Mouse (Mus musculus) erythroblast, adult 5-6 weeks (primary cell): Measurements from ENCODE around the gene Dock11. TPM values are rescaled to one million over a fixed set of nuclear protein-coding genes. Genes with fewer than 3 reads are reported as not detected.

Experiments
- ATAC-seq: replicated peaks from 2 replicates; pipeline ENCODE4 v1.8.0; 2016; ENCODE audit warnings: moderate number of reproducible peaks, mild to moderate bottlenecking, moderate TSS enrichment, inconsistent platforms; ENCODE audit not compliant: poor library complexity, low FRiP score, severe bottlenecking
- total RNA-seq, 2 experiments: library from RNA; stranded (forward) in 1 of 2; stranded (reverse) in 1 of 2; fragments of 150-400 nt in 1 of 2; fragments of 200-764, 138-1000 nt in 1 of 2; gene quantifications; 2 replicates each; pipeline versions ENCODE4 v1.2.3 to v1.2.4; 2015 to 2017; ENCODE audit warnings: low replicate concordance in 2 of 2

Gene Dock11
- total RNA-seq (2015; ENCODE audit: low replicate concordance) (38.0 and 41.0 TPM in 2 replicates), total RNA-seq (2017; ENCODE audit: low replicate concordance) (24.5 and 28.1 TPM in 2 replicates)

DNA sequence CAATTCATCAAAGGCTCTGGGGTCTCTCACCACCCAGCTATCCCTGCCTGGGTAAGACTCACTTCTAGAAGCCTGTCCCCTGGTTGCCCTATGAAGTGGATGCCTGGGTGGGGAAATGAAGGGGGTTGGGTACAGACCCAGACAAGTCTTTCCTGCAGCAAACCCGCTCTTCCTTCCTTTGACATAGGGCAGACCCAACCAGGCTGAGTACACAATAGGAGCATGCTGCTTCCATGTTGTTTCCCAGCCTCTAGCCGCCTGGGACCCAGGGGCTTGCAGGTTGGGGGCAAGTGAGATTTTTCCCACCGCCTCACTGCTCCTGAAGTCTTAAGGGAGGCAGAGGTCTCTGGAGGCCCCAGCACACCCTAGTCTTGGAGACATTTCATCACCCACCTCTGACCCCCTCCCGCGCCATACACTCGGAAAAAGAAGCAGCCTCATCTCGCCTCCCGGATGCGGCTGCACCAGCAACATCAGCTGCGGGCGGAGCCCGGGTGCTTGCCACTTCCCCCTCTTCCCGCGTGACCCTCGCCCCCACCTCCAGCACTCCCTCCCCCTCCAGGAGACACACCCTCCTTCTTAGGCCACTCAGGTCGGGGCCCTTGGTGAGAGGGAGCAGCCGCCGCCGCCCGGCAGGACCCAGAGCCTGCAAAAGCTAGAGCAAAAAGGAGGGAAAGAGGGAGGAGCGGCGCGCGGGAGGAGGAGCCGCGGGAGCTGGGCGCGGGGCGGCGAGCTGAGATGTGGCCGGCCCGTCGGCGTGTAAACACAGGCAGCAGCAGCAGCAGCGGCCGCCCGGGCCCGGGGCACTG is at the start of gene Dock11:
TSS of gene Dock11 (plus strand) at position 746 of the 809 bp plus-strand sequence.
- ATAC-seq, result no peak

DNA sequence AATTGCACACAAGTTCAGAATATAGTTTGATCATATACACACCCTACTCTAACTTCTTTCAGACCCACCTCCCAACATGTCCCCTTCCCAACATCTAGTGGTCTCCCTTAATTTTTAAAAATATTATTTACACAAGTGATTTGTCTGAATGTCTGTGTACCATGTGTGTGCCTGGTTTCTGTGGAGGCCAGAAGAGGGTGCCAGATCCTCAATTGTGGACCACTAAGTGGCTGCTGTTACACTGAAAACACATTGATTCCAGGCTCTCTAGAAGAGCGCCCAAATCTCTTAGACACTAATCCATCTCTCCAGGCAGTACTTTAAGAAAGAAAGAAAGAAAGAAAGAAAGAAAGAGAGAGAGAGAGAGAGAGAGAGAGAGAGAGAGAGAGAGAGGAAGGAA is 8.9 kb upstream of the Dock11 start:
- ATAC-seq, result no peak

DNA sequence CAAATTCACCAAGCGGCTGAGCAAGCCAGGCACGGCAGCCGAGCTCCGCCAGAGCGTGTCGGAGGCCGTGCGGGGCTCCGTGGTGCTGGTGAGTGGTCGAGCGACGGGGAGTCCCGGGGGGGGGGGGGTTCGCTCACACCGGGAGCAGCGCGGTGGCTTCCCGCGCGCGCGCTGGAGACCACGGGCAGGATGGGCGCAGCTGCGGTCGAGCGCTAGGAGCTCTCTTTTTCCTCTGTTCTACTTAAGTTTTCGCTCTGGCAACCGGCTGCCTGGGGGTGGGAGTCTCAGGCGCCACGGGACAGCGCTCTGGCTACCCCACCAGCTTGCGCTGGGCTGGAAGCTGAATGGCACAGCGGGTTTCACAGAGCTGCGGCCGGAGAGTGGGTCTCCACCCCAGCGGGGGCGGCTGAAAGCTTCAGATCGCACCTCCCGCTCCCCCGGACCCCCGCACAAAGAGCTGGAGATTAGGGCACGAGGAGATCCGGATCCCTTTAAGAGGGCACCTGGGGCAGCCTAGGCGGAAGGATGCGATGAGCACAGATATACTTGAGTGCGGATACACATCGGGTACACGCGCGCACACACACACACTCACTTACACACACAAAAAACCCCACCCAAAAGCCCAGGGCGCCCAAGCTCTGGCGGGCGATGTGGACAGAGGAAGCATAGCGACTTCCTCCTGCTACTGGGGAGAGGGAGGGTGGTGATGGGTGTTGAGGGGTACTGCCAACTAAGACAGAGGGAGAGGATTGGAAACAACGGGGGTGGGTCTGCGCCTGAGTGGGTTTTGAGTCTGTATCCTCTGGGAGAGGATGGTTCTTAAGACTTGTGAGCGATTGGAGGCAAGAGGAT is 540 bp downstream of the Dock11 start:
- ATAC-seq, result no peak

DNA sequence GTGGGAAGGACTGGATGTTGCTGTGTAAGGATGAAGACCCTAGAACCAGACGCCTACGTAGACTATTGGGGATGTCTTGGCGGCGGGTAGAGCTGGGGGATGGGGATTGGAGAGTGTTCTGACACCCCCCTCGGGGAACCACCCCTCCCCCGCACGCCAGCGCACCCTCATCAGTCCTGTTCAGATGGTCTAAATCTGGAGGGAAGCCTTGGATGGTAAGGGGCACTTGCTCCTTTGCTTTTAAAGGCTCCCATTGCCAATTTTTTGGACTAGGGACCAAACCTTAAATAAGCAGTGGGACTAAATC is 1.1 kb downstream of the Dock11 start:
- no peak for ATAC-seq

DNA sequence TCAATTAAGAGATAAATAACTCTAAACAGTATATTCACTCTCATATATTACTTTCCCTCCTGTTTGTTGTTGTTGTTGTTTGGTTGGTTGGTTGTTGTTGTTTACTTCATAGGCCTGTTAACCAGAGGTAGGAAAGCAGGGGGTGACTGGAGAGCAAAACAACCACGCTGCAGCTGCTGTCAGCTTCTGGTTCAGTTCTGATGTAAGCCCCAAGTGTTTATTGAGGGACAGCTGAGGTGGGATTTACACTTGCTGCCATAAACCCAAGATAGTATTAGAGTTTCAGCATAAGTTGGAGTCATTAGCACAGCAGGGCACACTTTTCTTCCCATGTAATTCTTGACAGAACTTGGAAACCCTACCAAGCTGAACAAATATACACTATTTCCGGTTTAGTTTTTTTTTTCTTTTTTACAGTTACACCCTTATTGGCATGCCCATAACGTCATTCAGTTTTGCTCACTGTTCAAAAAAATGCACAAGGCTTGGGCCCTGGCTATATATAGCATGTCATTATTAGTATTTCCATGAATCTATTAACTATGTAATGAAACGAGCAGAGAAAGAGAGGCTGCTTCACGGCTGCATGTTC is 3.0 kb downstream of the Dock11 start:
- no peak for ATAC-seq

DNA sequence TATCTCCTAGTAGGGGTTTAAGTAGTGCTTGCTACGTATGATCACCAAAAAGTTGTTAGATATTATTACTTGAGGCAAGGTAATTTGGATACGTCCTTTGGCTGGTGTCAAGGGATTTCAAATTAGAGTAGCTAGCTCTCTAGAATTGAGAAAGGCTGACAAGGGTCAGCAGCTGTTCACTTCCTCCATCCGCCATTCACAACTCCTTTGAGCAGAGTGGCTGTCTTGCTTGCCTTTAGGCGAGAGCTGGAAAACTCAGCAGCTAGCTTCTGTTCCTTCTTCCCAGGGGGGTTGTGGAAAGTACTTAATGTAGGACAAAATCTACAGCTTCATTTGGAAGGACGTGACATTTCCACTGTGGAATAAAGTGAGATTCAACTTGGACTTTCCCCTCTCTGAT is 3.7 kb downstream of the Dock11 start:
- no peak for ATAC-seq

DNA sequence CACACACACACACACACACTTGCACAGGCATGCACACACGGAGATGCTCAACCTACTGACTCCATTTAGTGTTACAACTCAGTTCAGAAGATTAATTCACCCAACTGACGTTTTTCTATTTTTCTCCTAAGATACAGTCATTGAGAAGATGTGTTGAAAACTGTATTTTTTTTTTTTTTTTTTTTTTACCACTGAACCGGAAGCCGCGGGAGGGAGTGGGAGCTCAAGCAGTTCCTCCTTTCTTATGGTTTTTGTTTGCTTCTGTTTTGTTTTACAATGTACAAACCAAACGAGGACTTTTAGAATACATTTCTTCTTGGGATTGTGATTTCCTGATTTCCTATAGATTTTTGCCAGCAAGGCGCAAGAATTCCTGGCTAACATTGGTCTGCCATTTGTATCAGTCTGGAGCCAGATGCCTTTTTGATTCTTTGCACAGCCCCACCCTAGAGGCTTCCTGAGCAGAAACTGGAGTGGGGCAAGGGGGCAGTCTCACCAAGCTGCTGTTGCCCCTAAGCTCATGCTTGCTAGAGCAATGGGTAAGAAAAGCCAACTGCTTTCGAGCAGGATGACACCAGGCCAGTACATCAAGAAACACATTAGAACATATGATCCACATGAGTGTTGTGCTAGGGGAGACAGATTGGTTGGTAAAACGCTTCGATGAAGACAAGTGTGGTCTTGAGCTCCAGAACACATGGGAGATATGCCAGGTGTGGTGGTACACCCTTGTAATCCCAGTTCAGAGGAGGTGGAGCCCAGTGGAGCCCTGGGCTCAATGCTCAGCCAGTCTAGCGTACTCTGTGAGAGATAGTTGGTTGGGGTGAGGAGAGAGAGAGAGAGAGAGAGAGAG is 9.2 kb downstream of the Dock11 start:
- no peak for ATAC-seq

DNA sequence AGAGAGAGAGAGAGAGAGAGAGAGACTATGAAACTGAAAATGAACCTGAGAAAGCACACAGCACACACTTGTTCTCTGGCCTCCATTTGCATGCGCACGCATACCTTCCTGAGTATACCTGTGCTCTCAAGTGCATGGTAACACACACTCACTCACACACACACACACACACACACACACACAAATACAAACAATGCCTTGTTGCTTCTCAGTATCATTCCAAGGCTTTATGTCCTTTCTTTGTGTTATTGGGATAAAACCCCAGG is 9.8 kb downstream of the Dock11 start:
- no peak for ATAC-seq

DNA sequence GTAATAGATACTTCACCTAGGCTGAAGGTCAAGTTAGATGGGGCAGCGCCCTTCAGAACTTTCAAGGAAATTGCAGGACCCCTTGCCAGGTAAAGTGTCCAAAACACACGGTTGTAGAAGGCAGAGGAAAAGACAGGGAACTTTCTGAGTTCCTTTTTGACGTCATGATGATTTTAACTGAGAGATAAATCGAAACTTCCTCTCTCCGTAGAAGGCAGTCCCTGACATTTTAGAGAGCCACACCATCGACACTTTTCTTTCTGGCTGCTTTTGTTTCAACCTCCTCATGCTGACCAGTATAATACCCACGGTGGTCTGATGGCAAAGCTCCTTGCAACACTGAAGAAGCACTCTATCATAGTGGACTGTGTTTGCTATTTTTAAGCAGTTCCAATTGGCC is 15.7 kb downstream of the Dock11 start:
- no peak for ATAC-seq

DNA sequence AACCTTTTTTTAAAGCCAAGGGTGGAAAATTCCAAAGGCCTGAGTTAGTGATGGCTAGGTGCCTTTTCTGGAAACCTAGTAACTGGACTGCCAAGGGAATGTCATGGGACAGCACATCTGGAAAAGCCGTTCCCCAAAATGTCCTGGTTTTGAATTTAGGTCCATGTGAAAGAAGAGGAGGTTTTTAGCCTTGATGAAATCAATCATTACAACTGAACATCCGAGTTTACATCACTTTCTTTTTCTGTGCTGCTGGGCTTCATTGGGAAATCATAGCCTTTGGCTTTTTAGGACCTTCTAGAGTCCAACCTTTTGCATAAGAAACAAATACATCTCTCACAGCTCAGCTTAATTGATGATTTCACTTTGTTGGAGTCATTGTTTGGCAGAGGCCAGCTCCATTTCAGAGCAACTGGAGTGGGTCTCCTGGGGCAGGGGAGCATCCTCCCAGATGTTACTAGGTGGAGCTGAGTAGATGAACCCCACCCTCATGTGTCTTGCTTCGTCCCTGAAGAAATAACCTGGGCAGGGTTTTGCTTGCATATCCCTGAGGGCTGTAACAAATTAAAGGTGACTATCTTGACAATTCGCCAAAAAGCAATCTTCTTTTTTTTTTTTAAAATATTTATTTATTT is 18.2 kb downstream of the Dock11 start:
- ATAC-seq, result no peak

DNA sequence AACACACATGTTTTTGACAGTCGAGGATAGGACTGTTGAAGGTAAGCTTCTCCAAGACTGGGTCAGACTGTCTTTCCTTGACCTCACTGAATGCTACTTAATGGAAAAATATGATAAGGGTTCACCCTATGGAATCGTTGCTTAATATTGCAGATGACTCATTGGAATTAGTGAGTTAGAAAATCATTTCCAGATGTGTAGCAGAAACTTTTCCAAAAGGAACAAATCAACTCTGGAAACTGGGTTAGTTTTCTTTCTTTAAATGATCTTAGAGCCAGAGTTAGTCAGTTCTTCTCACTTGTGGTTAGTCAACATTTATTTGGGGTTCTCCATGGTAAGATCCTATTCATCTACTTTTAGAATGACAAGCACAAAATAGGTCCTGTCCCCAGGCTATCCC is 30.9 kb downstream of the Dock11 start:
- no peak for ATAC-seq

DNA sequence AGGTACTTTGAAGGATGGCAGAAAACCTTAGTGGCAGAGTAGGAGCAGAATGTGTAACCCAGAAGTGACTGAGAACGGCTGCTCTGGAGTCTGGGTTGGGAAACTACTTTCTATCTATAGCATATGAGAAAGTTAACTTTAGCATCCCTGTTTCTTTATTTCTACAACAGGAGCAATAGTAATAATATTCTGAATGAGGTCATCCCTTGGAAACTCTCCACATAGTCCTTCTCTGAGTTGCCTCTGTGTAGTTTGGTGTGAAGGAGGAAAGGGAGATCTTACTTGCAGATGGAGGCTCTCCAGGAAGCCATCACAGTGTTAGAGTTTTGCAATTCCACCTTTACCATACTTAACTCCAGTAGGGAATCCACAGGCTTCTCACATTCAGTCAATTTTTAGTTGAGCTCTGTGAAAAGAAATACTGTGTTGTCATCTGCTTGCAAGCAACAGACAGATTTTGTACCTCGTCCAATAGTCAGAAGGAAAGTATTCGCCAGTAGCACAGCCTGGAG is 31.5 kb downstream of the Dock11 start:
- no peak for ATAC-seq

DNA sequence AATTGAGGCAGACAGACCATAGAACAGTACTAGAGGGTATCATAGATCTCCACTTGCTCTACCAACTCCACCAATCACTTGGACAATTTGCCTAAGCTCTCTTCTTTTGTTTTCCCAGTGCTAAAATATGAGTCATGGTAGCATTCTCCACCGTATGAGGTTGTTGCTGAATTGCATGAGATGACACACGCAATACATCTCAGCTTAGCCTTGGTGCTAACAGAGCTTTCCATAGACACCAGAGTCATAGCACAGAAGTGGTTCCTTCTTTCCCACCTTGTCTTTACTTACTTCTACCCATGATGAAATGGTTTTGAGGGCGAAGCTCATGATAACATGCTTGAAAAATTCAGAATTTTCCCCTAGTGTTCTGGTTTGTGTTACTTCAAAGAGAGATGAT is 33.3 kb downstream of the Dock11 start:
- ATAC-seq, result no peak

DNA sequence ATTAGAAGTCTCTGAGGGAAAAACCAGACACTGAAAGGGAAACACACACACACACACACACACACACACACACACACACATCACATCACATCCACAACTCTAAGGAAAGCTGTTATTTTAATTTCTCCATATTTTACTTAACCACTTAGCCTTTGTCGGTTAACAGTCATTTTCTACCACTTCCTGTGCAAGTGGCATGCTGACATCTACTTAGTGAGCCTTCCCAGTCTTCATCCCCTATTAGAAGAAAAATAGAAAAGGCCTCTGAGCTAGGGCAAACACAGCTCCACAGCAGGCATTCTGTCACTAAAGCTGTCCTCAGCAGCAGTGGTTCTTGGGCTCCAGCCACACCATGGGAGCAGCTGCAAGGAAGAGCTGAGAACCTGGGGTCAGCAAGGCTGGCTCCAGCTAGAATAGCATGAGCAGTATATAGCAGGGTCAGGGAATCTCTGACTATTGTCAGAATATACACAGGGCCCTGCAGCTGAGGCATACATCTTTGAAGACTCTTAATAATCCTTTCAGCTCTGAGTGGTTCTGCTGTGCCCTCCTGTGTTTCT is 36.2 kb downstream of the Dock11 start:
- no peak for ATAC-seq

DNA sequence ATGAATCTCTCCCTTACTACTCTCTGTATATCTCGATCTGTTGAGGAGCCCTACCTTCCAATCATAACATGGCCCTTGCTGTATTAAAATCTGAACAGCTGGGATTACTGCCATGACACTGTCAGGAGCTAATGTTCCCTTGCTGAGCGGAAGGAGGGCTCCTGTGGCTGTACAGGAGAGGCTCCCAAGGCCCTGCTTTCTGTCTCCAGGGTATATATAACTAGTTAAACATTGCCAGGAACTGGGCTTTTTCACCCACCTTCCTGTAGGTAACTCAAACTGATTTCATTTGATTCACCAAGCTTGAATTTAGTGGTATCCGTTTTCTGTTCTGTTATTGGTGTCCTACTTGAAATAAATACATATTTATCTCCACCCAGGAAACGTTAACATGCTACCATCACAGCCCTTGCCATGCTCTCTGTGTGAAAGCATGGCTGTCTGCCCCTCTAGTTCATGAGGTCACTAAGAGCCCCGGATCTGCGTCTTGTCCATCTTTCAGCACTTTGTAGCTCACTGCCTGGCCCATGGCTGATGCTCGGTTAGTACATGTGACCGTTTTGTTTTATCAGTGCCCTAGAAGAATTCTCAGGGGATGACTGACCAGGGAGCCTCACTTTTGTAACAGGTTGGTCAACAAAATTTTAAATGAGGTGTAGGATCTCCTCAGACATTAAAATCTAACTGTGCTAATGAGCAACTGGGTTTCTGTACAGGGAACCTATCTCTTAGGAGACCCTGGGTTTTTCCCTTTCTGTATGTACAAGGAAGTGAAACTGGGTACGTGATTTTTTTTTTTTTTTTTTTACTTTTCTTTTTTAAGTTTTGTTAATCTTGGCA is 41.7 kb downstream of the Dock11 start:
- no peak for ATAC-seq

DNA sequence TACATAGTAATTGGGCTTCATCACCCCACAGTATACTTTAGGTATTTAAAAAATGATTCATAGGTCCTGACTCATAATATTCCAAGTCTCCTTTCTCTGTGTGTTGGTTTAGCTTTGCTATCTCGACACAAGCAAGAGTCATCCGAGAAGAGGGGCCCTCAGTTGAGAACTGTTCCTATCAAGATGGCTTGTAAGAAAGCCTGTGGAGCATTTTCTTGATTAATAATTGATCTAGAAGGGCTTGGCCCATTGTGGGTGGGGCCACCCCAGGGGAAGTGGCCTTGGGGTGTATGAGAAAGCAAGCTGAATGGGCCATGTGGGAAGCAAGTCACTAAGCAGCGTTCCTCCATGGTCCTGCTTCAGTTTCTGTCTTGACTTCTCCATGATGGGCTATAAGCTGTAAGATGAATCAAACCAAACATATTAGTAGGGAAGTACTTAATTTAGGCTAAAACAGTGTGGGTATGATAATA is 42.3 kb downstream of the Dock11 start:
- ATAC-seq, result no peak

DNA sequence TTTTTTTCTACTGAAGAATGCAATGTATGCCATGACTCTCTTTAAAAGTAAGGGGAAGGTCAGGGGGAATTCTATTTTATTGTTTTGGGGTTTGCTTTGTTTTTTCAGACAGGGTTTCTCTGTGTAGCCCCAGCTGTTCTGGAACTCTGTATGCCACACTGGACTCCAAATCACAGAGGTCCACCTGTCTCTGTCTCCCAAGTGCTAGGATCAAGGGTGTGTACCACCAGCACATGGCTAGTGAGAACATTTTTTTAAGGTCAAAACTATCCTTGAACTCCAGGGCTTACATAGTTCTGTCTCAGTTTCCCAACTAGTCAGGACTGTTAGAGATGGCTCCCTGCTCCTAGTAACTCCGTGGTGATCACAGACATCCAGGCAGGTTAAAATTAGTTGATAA is 43.3 kb downstream of the Dock11 start:
- no peak for ATAC-seq

DNA sequence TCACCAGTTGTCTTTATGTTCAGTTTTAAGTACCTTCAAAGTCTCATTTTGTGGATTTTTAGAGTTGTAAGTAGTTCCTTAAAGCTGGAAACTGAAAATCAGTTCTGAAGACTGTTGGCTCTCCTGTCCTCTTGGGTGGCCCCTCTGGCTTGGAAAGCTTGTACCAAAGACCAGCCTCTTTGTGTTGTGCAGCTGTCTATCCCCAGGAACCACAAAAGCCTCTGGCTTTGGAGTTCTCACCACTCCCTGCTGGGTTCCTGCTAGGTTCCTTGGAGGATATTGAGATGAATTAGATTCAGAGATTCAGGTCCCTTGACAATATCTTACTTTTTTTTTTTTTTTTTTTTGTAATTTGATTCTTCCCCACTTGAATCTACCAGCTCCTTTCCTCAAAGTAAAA is 44.3 kb downstream of the Dock11 start:
- ATAC-seq, result no peak
